Mouse (Mus musculus) CH12.LX (cell line): ENCODE results near the gene Hipk1. TPM values are rescaled to one million over a fixed set of nuclear protein-coding genes. Genes with fewer than 3 reads are reported as not detected.

Experiments
- DNase-seq: peaks from one replicate; pipeline ENCODE4 v3.0.0-alpha.2; 2013; ENCODE audit errors: extremely low read depth
- H3K27ac ChIP-seq: 2 replicates; pipeline ENCODE4 v1.5.1; 2012; ENCODE audit warnings: low read depth, mild to moderate bottlenecking, control low read depth, moderate library complexity; ENCODE audit not compliant: insufficient read depth
- H3K27me3 ChIP-seq: replicated peaks from 2 replicates; pipeline ENCODE3; 2012; ENCODE audit warnings: inconsistent platforms
- H3K36me3 ChIP-seq, 2 experiments: replicated peaks in 1 of 2; 2 replicates each; pipeline versions ENCODE3 to v1.6.1; 2012; ENCODE audit warnings: inconsistent platforms in 1 of 2, low read length in 1 of 2, mild to moderate bottlenecking in 1 of 2, mixed read lengths in 1 of 2, moderate library complexity in 1 of 2; ENCODE audit not compliant: control insufficient read depth in 1 of 2, insufficient read depth in 1 of 2
- H3K4me1 ChIP-seq, 2 experiments: 2 replicates each; pipeline ENCODE4 v1.6.1; 2012; ENCODE audit warnings: inconsistent platforms in 1 of 2, moderate library complexity in 1 of 2; ENCODE audit not compliant: insufficient read depth in 2 of 2, control insufficient read depth in 1 of 2
- H3K4me2 ChIP-seq: 2 replicates; pipeline ENCODE4 v1.6.1; 2012; ENCODE audit warnings: low read depth, mild to moderate bottlenecking, control low read depth; ENCODE audit not compliant: poor library complexity, insufficient read depth, severe bottlenecking
- H3K4me3 ChIP-seq, 3 experiments: fragments of 150-350 bp in 1 of 3; sonication (generic) in 1 of 3; replicated peaks in 1 of 3; 2 replicates each; pipeline versions ENCODE3 to v1.5.1; 2011 to 2012; ENCODE audit warnings: low read depth in 2 of 3, low read length in 2 of 3, mild to moderate bottlenecking in 2 of 3, moderate library complexity in 2 of 3, control low read depth in 1 of 3, improper control_type of control experiment in 1 of 3, inconsistent platforms in 1 of 3, mixed read lengths in 1 of 3; ENCODE audit not compliant: poor library complexity in 1 of 3
- H3K79me2 ChIP-seq: replicated peaks from 2 replicates; pipeline ENCODE4 v1.6.1; 2012; ENCODE audit warnings: mild to moderate bottlenecking, moderate library complexity; ENCODE audit not compliant: control insufficient read depth, poor library complexity, insufficient read depth, severe bottlenecking; ENCODE audit errors: extremely low read depth
- H3K9ac ChIP-seq: 2 replicates; pipeline ENCODE4 v1.6.1; 2012; ENCODE audit warnings: low read depth, mild to moderate bottlenecking, control low read depth, moderate library complexity; ENCODE audit not compliant: insufficient read depth
- H3K9me3 ChIP-seq: replicated peaks from 2 replicates; pipeline ENCODE3; 2012; ENCODE audit warnings: low read length, inconsistent platforms, mixed read lengths
- BHLHE40 ChIP-seq: IDR thresholded peaks from 2 replicates; pipeline ENCODE4 v1.6.1; 2011; ENCODE audit warnings: mild to moderate bottlenecking, low read depth, low read length, improper control_type of control experiment
- CHD2 ChIP-seq: IDR thresholded peaks from 2 replicates; pipeline ENCODE4 v1.6.1; 2011; ENCODE audit warnings: low read length, improper control_type of control experiment
- EP300 ChIP-seq: IDR thresholded peaks from 2 replicates; pipeline ENCODE4 v1.6.1; 2011; ENCODE audit warnings: low read length, improper control_type of control experiment
- ETS1 ChIP-seq: conservative IDR thresholded peaks from 2 replicates; pipeline ENCODE4 v1.6.1; 2012; ENCODE audit warnings: low read depth, mild to moderate bottlenecking, inconsistent platforms, low read length, improper control_type of control experiment, moderate library complexity
- IRF4 ChIP-seq: IDR thresholded peaks from 2 replicates; pipeline ENCODE4 v1.6.1; 2014; ENCODE audit warnings: low read depth, mild to moderate bottlenecking, inconsistent platforms, low read length, improper control_type of control experiment
- KAT2A ChIP-seq: IDR thresholded peaks from 2 replicates; pipeline ENCODE4 v1.6.1; 2012; ENCODE audit warnings: low read length, improper control_type of control experiment, inconsistent platforms; ENCODE audit not compliant: insufficient replicate concordance
- MAFK ChIP-seq: IDR thresholded peaks from 2 replicates; pipeline ENCODE4 v1.6.1; 2011; ENCODE audit warnings: low read length, improper control_type of control experiment; ENCODE audit not compliant: insufficient replicate concordance
- MAX ChIP-seq: IDR thresholded peaks from 2 replicates; pipeline ENCODE4 v1.6.1; 2011; ENCODE audit warnings: low read length, improper control_type of control experiment
- MAZ ChIP-seq: IDR thresholded peaks from 2 replicates; pipeline ENCODE4 v1.6.1; 2012; ENCODE audit warnings: low read depth, mild to moderate bottlenecking, inconsistent platforms, low read length, improper control_type of control experiment, moderate library complexity
- MXI1 ChIP-seq: IDR thresholded peaks from 2 replicates; pipeline ENCODE4 v1.6.1; 2011; ENCODE audit warnings: mild to moderate bottlenecking, low read depth, low read length, improper control_type of control experiment
- PAX5 ChIP-seq: IDR thresholded peaks from 2 replicates; pipeline ENCODE4 v1.6.1; 2012; ENCODE audit warnings: low read length, inconsistent platforms, mixed read lengths
- RAD21 ChIP-seq: IDR thresholded peaks from 2 replicates; pipeline ENCODE4 v1.6.1; 2011; ENCODE audit warnings: low read depth, mild to moderate bottlenecking, low read length, improper control_type of control experiment, moderate library complexity
- SIN3A ChIP-seq: IDR thresholded peaks from 2 replicates; pipeline ENCODE4 v1.6.1; 2012; ENCODE audit warnings: low read length, improper control_type of control experiment, inconsistent platforms
- TBP ChIP-seq: conservative IDR thresholded peaks from 2 replicates; pipeline ENCODE4 v1.6.1; 2011; ENCODE audit warnings: low read depth, low read length, improper control_type of control experiment
- TCF12 ChIP-seq: IDR thresholded peaks from 2 replicates; pipeline ENCODE4 v1.6.1; 2014; ENCODE audit warnings: low read depth, mild to moderate bottlenecking, inconsistent platforms, low read length, improper control_type of control experiment
- UBTF ChIP-seq: IDR thresholded peaks from 2 replicates; pipeline ENCODE4 v1.6.1; 2012; ENCODE audit warnings: low read depth, mild to moderate bottlenecking, inconsistent platforms, low read length, improper control_type of control experiment, moderate library complexity
- USF1 ChIP-seq: IDR thresholded peaks from 2 replicates; pipeline ENCODE4 v1.6.1; 2014; ENCODE audit warnings: low read depth, mild to moderate bottlenecking, inconsistent platforms, low read length, improper control_type of control experiment
- USF2 ChIP-seq: conservative IDR thresholded peaks from 2 replicates; pipeline ENCODE4 v1.6.1; 2011; ENCODE audit warnings: low read depth, low read length, improper control_type of control experiment
- dilution Hi-C: fragments of 300-500 bp; cut with MboI; formaldehyde crosslinking; loops from 2 replicates; pipeline ENCODE4 v1.14.3; 2020; ENCODE audit warnings: low sequenced_read_pairs; ENCODE audit not compliant: extremely low pct_unique_long_range_greater_than_20kb, extremely low pct_ligation_motif_present
- in situ Hi-C: fragments of 300-500 bp; cut with MboI; formaldehyde crosslinking; loops from 3 replicates; pipeline ENCODE4 v1.14.3; 2019; ENCODE audit warnings: low sequenced_read_pairs, low pct_ligation_motif_present, low pct_unique_long_range_greater_than_20kb, mixed read lengths
- polyA plus RNA-seq: library from polyadenylated mRNA; unstranded; fragments of >175 nt; gene quantifications from 2 replicates; pipeline ENCODE4 v1.2.1, GENCODE M21; 2012; ENCODE audit warnings: low read depth; ENCODE audit not compliant: insufficient read length
- total RNA-seq, 2 experiments: library from RNA; depleted of rRNA; stranded (reverse); fragments of 300-350 nt in 1 of 2; fragments of >200 nt in 1 of 2; gene quantifications; 2 replicates each; pipeline ENCODE4 v1.2.3; 2012 to 2014

Hipk1 gene
- total and polyA plus RNA-seq, 3 experiments, result 26.2 to 35.9 (median 32.7) TPM

GRCm38 (mm10) chr3:103778660-103779059, 12.7 kb downstream of the Hipk1 start:
- TF ChIP-seq CHD2 (no peak), UBTF (0 out of 2 replicates have a peak, but pooled peaks have one; percentile 17), IRF4 (peak; percentile 56; the same call in 1 of the 2 replicates)
- in situ Hi-C loops, result no loop called here
- DNase-seq, result no peak
- Histone ChIP-seq H3K4me1 (peaks cover 33 to 84% of the 10 kb centered on the region in 2 experiments), H3K4me2 (peak overlapping the region; percentile 62), H3K27ac (peak overlapping the region; percentile 81), H3K4me3 (no peak overlapping the region), H3K36me3 (peaks cover 15 to 27% of the 10 kb centered on the region in 2 experiments), H3K9me3 (no peaks in the 10 kb centered on the region), H3K9ac (peak overlapping the region; percentile 59), H3K27me3 (no peaks in the 10 kb centered on the region), H3K79me2 (peaks cover 83% of the 10 kb centered on the region)
- dilution Hi-C loops, result no loop called here

DNA sequence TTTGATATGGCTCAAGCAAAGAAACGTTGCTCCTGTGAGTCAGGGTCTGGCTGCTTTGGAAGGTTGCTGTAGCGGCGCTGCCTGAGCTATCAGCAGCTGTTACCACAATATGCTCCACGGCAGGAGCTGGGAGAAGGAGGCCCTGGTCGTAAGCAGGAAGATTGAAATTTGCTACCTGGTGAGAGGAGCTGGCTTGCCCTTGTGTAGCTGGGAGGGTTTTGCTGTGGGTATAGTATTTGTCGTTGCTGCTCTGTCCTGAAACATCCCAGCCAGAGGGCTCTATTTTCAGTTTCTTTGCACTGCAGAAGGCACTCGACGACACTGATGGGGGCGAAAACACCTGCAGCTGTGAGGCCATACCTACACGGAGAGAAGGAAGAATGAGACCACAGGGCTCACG, 13.4 kb downstream of the Hipk1 start:
- in situ Hi-C loops (no loop called here), dilution Hi-C loops (no loop called here)
- TF ChIP-seq TBP (0 out of 2 replicates have a peak, but pooled peaks have one; percentile 23), USF1 (no peak), EP300 (0 out of 2 replicates have a peak, but pooled peaks have one; percentile 14), BHLHE40 (peak; percentile 43; the same call in 1 of the 2 replicates), UBTF (0 out of 2 replicates have a peak, but pooled peaks have one; percentile 51), SIN3A (0 out of 2 replicates have a peak, but pooled peaks have one; percentile 30), MAX (no peak)
- no peaks in the 10 kb centered on the region for H3K27me3 ChIP-seq
- no peaks in the 10 kb centered on the region for H3K9me3 ChIP-seq
- H3K9ac ChIP-seq, result peak overlapping the region; percentile 11; the same call in 1 of the 2 replicates
- peak overlapping the region in 1 of 3 experiments; percentile 33 for H3K4me3 ChIP-seq
- DNase-seq, result no peak
- H3K36me3 ChIP-seq, result peaks cover 15 to 29% of the 10 kb centered on the region in 2 experiments
- H3K79me2 ChIP-seq, result peaks cover 82% of the 10 kb centered on the region
- H3K4me2 ChIP-seq, result peak overlapping the region; percentile 62
- H3K27ac ChIP-seq, result peak overlapping the region; percentile 81
- H3K4me1 ChIP-seq, result peaks cover 32 to 84% of the 10 kb centered on the region in 2 experiments

DNA sequence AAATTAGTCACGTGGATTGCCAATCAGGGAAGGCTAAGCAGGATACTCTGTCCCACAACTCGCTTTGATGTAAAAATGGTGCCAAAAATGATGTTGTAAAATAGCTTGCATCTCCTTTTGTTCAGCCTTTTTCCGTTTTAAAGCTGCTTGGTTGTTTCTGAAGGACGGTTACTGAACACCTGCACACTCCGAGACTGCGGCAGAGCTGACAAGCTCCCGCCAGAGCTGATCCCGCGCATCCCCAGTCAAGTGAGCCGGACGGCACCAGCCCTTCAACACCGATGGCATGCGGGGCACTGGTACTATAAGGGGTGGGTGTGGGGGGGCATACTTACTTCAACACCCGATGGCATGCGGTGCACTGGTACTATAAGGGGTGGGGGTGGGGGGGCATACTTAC, 17.4 kb downstream of the Hipk1 start:
- Histone ChIP-seq H3K4me3 (no peak overlapping the region), H3K27me3 (no peaks in the 10 kb centered on the region), H3K9ac (peak overlapping the region; percentile 6; the same call in 1 of the 2 replicates), H3K4me1 (peaks cover 25 to 80% of the 10 kb centered on the region in 2 experiments), H3K79me2 (peaks cover 82% of the 10 kb centered on the region), H3K36me3 (peaks cover 24 to 56% of the 10 kb centered on the region in 2 experiments), H3K9me3 (no peaks in the 10 kb centered on the region), H3K4me2 (peak overlapping the region; percentile 7), H3K27ac (no peak overlapping the region)
- no peak for DNase-seq
- in situ Hi-C loops, result no loop called here
- dilution Hi-C loops, result no loop called here
- TF ChIP-seq USF2 (no peak; the same call in 1 of the 2 replicates), ETS1 (no peak), SIN3A (no peak), MAZ (no peak), KAT2A (no peak), PAX5 (no peak), CHD2 (no peak), RAD21 (no peak), TBP (no peak), MAX (no peak), MAFK (no peak), MXI1 (no peak), TCF12 (no peak), BHLHE40 (no peak; the same call in 1 of the 2 replicates)
